Mouse (Mus musculus): ENCODE results near the gene Pla2g6.

GRCm38 (mm10) chr15:79368313-79368811 lies 40.2 kb upstream of the Pla2g6 start:
- TF ChIP-seq CTCF (IDR thresholded peaks at IDR 0.05; ENCODE audit: control insufficient read depth, insufficient read depth, insufficient replicate concordance, low read depth, low read length): no peak
- no peak for TF ChIP-seq POLR2A (IDR thresholded peaks at IDR 0.05; ENCODE audit: control insufficient read depth, low read depth, low read length)

All from testis, adult 2 months (tissue).